Mouse (Mus musculus) adrenal gland, postnatal 10 days (tissue): ENCODE data around the gene Eif3i. TPM values are rescaled to one million over a fixed set of nuclear protein-coding genes. Genes with fewer than 3 reads are reported as not detected.
A peak's percentile ranks its signal among the peaks of the same experiment; 100 is the strongest.

Experiments used
- DNase-seq: peaks from one replicate; pipeline ENCODE4 v3.0.0; 2021; ENCODE audit warnings: mixed read lengths
- microRNA-seq: library from miRNA; unstranded; fragments of <30 nt; microRNA quantifications from one replicate; pipeline ENCODE4 v1.2.0, GENCODE M21; 2021
- total RNA-seq, 2 experiments: library from RNA; stranded (reverse); gene quantifications; 2 replicates each; pipeline ENCODE4 v1.2.3; 2021

Gene Eif3i
- total RNA-seq, 2 experiments from 2014 or later, result 192 to 198 TPM

GRCm38 (mm10) chr4:129542592-129543141, 57.8 kb downstream of the Eif3i start, which contains the start of gene Hdac1:
Gene Hdac1, minus strand, starts transcription at chr4:129542713.
- peak; percentile 99 for DNase-seq

Small RNA genes within 50 kb of the gene (microRNA-seq; reads per million reads assigned to microRNA genes)
- gene Mir8119, result not detected

Other genes with a start within 250 kb of the Eif3i start
- 10 to 100 TPM; 10.1 to 10.7 TPM for gene Zbtb8a, start 222.5 kb downstream of the Eif3i start, total RNA-seq
- under 1 TPM; 0.33 to 0.39 TPM for gene Zbtb8b, start 159.8 kb downstream of the Eif3i start, total RNA-seq
- gene Bsdc1, start 139.1 kb downstream of the Eif3i start, total RNA-seq, result 10 to 100 TPM; 41.3 to 45.7 TPM
- not detected for gene Tssk3, start 109.6 kb downstream of the Eif3i start, total RNA-seq
- gene Fam229a, start 109.5 kb downstream of the Eif3i start, total RNA-seq, result not detected
- 10 to 100 TPM; 75.3 to 85.9 TPM for gene Marcksl1, start 87.1 kb downstream of the Eif3i start, total RNA-seq
- gene Hdac1, start 57.9 kb downstream of the Eif3i start, total RNA-seq, result 10 to 100 TPM; 54.5 to 59.1 TPM
- gene Lck, start 27.0 kb downstream of the Eif3i start, total RNA-seq, result 1 to 10 TPM; 8.1 to 9.8 TPM
- 10 to 100 TPM; 24.4 to 28.1 TPM for gene Fam167b, start 22.1 kb downstream of the Eif3i start, total RNA-seq
- 10 to 100 TPM; 83.6 to 86.2 TPM for gene Tmem234, start within 50 bp of the Eif3i start, total RNA-seq
- 1 to 10 TPM in 1 of 2 experiments, under 1 TPM in 1; 0.99 to 2.0 TPM for gene Dcdc2b, start 13.6 kb upstream of the Eif3i start, total RNA-seq
- gene Iqcc, start 18.5 kb upstream of the Eif3i start, total RNA-seq, result 10 to 100 TPM; 17.4 to 28.2 TPM
- gene Ccdc28b, start 23.3 kb upstream of the Eif3i start, total RNA-seq, result 10 to 100 TPM; 59.4 to 64.4 TPM
- gene Txlna, start 40.4 kb upstream of the Eif3i start, total RNA-seq, result 10 to 100 TPM; 56.7 to 61.2 TPM
- 10 to 100 TPM; 70.4 to 80.6 TPM for gene Kpna6, start 72.1 kb upstream of the Eif3i start, total RNA-seq
- gene Tmem39b, start 96.2 kb upstream of the Eif3i start, total RNA-seq, result 10 to 100 TPM in 1 of 2 experiments, 1 to 10 TPM in 1; 9.7 to 11.4 TPM
- gene Khdrbs1, start 141.7 kb upstream of the Eif3i start, total RNA-seq, result 10 to 100 TPM; 64.3 to 83.7 TPM
- gene Ptp4a2, start 210.6 kb upstream of the Eif3i start, total RNA-seq, result 100 to 1,000 TPM; 260 to 289 TPM